Mouse (Mus musculus) neural tube, embryonic 14.5 days (tissue): ENCODE data around the gene Spata45. TPM values are rescaled to one million over a fixed set of nuclear protein-coding genes. Genes with fewer than 3 reads are reported as not detected.
"Not testable (repeated sequence)": the region's sequence is repeated elsewhere in the genome, so short reads cannot be mapped to it uniquely, and the experiment has no call there.

Experiments used
- ATAC-seq: fragments of 200-750 bp; cut with Nextera tagmentation; 2 replicates; pipeline ENCODE4 v1.8.0; 2017; ENCODE audit warnings: low read depth, mild to moderate bottlenecking, moderate TSS enrichment, moderate library complexity
- H3K27ac ChIP-seq: fragments of 300-500 bp; sonication (generic); 2 replicates; pipeline ENCODE4 v1.5.1; 2014; ENCODE audit warnings: low read depth, mild to moderate bottlenecking, control low read depth, low read length, moderate library complexity, mixed read lengths
- H3K27me3 ChIP-seq: fragments of 300-500 bp; sonication (generic); 2 replicates; pipeline ENCODE4 v1.6.1; 2014; ENCODE audit warnings: low read length; ENCODE audit not compliant: control insufficient read depth, insufficient read depth
- H3K36me3 ChIP-seq: fragments of 300-500 bp; sonication (generic); 2 replicates; pipeline ENCODE4 v1.6.1; 2014; ENCODE audit warnings: low read length, mixed read lengths; ENCODE audit not compliant: control insufficient read depth, insufficient read depth
- H3K4me1 ChIP-seq: fragments of 300-500 bp; sonication (generic); 2 replicates; pipeline ENCODE4 v1.6.1; 2014; ENCODE audit warnings: low read length; ENCODE audit not compliant: control insufficient read depth, insufficient read depth
- H3K4me2 ChIP-seq: fragments of 300-500 bp; sonication (generic); 2 replicates; pipeline ENCODE4 v1.6.1; 2014; ENCODE audit warnings: mild to moderate bottlenecking, low read depth, low read length, control low read depth
- H3K4me3 ChIP-seq: fragments of 300-500 bp; sonication (generic); 2 replicates; pipeline ENCODE4 v1.5.1; 2014; ENCODE audit warnings: low read depth, low read length, control low read depth, mixed read lengths
- H3K9ac ChIP-seq: fragments of 300-500 bp; sonication (generic); replicated peaks from 2 replicates; pipeline ENCODE4 v1.6.1; 2014; ENCODE audit warnings: low read depth, mild to moderate bottlenecking, control low read depth, low read length, mixed read lengths
- H3K9me3 ChIP-seq: fragments of 300-500 bp; sonication (generic); 2 replicates; pipeline ENCODE4 v1.6.1; 2016; ENCODE audit warnings: low read length; ENCODE audit not compliant: control insufficient read depth
- WGBS: fragments of 180-500 bp; shearing (Covaris S2); extraction: QIAGEN DNeasy Blood & Tissue Kit; methylation state at CpG from one replicate; pipeline ENCODE4 v1.1.7; 2014; 5-methylcytosine and 5-hydroxymethylcytosine counted together
- polyA plus RNA-seq: library from polyadenylated mRNA; unstranded; fragments of >200 nt; fragmentation: Nextera tagmentation; extraction: Ambion mirVana; gene quantifications from 2 replicates; pipeline ENCODE4 v1.2.1, GENCODE M21; 2014

Spata45 gene
- polyA plus RNA-seq, 1 experiment from 2014 or later, result not detected

GRCm38 (mm10) chr1:191030922-191031425, 5.5 kb upstream of the Spata45 start:
- H3K36me3 ChIP-seq, H3K9me3 ChIP-seq, H3K27ac ChIP-seq, H3K4me1 ChIP-seq, H3K4me3 ChIP-seq, H3K9ac ChIP-seq, H3K4me2 ChIP-seq, H3K27me3 ChIP-seq, ATAC-seq: not testable (repeated sequence)
- 83% methylated on average over 6 of the region's 6 CpGs for whole genome bisulfite sequencing

- ATAC-seq, result no peak
- WGBS, result 38% methylated on average over 4 of the region's 4 CpGs
- Histone ChIP-seq H3K27ac (no peak overlapping the region), H3K4me2 (no peak overlapping the region), H3K4me3 (no peak overlapping the region), H3K36me3 (no peaks in the 10 kb centered on the region), H3K9me3 (no peaks in the 10 kb centered on the region), H3K4me1 (no peaks in the 10 kb centered on the region), H3K27me3 (no peaks in the 10 kb centered on the region), H3K9ac (no peak overlapping the region)
Observed at GRCm38 (mm10) chr1:191035649-191036048, 790 bp upstream of the Spata45 start.

GRCm38 (mm10) chr1:191037999-191038398, 1.6 kb downstream of the Spata45 start:
- ATAC-seq, result no peak
- no peaks in the 10 kb centered on the region for H3K27me3 ChIP-seq
- no peak overlapping the region for H3K27ac ChIP-seq
- no peak overlapping the region for H3K9ac ChIP-seq
- 93% methylated on average over 4 of the region's 4 CpGs for WGBS
- H3K4me2 ChIP-seq, result no peak overlapping the region
- H3K9me3 ChIP-seq, result no peaks in the 10 kb centered on the region
- H3K36me3 ChIP-seq, result no peaks in the 10 kb centered on the region
- no peak overlapping the region for H3K4me3 ChIP-seq
- H3K4me1 ChIP-seq, result no peaks in the 10 kb centered on the region

DNA sequence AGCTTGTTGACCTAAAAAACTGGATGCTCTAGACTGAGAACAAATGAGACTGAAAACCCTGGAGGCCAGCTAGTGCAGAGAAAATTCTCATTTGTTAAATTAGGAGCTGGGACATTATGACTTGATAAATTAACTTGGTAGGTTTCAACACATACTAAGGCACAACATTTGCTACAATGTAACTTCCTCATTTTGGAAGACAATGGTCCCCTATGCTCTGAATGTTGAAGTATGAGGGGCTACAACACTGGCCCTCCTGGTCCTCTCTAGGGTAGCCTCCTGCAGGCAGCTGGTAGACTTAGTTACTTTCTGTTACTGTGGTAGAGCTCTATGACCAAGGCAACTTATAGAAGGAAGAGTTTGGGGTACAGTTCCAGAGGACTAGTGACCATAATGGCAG, 4.9 kb downstream of the Spata45 start:
- no peaks in the 10 kb centered on the region for H3K9me3 ChIP-seq
- no peak overlapping the region for H3K4me2 ChIP-seq
- no peak overlapping the region for H3K27ac ChIP-seq
- no peaks in the 10 kb centered on the region for H3K27me3 ChIP-seq
- H3K4me3 ChIP-seq, result no peak overlapping the region
- H3K36me3 ChIP-seq, result no peaks in the 10 kb centered on the region
- ATAC-seq, result no peak
- no peak overlapping the region for H3K9ac ChIP-seq
- no peaks in the 10 kb centered on the region for H3K4me1 ChIP-seq

- WGBS, result 87% methylated on average over 5 of the region's 5 CpGs
- no peak for ATAC-seq
Observed at GRCm38 (mm10) chr1:191042106-191042505, 5.7 kb downstream of the Spata45 start.

DNA sequence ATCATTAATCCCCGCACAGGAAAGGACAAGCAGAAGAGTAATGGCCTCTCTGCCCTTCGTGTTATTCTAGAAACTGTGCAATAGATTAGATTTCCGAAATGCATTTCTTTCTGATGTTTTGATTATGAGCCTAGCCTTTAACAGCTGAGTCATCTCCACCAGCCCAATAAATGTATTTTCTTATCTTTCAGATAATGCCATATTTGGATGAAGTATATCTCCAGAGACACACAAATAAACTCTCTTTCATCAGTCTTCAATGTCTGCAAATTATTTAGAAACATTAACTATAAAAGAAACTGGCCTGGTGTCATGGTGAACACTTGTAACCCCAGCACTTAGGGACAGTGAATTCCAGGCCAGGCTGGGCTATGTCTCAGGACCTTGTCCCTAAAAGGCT, 6.2 kb downstream of the Spata45 start:
- WGBS, result 84% methylated on average over 3 of the region's 3 CpGs
- no peaks in the 10 kb centered on the region for H3K9me3 ChIP-seq
- H3K4me1 ChIP-seq, result no peaks in the 10 kb centered on the region
- no peak overlapping the region for H3K4me2 ChIP-seq
- no peak for ATAC-seq
- H3K9ac ChIP-seq, result no peak overlapping the region
- H3K4me3 ChIP-seq, result no peak overlapping the region
- H3K27me3 ChIP-seq, result no peaks in the 10 kb centered on the region
- no peak overlapping the region for H3K27ac ChIP-seq
- no peaks in the 10 kb centered on the region for H3K36me3 ChIP-seq

More at GRCm38 (mm10) chr1:191042106-191042505, 5.7 kb downstream of the Spata45 start:
- Histone ChIP-seq H3K9me3 (no peaks in the 10 kb centered on the region), H3K4me2 (no peak overlapping the region), H3K4me3 (no peak overlapping the region), H3K27me3 (no peaks in the 10 kb centered on the region), H3K4me1 (no peaks in the 10 kb centered on the region), H3K9ac (no peak overlapping the region), H3K36me3 (no peaks in the 10 kb centered on the region), H3K27ac (no peak overlapping the region)

- H3K9ac ChIP-seq, result no peak overlapping the region
- WGBS, result 95% methylated on average over 2 of the region's 2 CpGs
- ATAC-seq, result no peak
- no peak overlapping the region for H3K27ac ChIP-seq
- no peaks in the 10 kb centered on the region for H3K36me3 ChIP-seq
- H3K4me1 ChIP-seq, result no peaks in the 10 kb centered on the region
- H3K27me3 ChIP-seq, result no peaks in the 10 kb centered on the region
- H3K4me3 ChIP-seq, result no peak overlapping the region
- no peaks in the 10 kb centered on the region for H3K9me3 ChIP-seq
- no peak overlapping the region for H3K4me2 ChIP-seq
Observed at GRCm38 (mm10) chr1:191045264-191045663, 8.8 kb downstream of the Spata45 start.

DNA sequence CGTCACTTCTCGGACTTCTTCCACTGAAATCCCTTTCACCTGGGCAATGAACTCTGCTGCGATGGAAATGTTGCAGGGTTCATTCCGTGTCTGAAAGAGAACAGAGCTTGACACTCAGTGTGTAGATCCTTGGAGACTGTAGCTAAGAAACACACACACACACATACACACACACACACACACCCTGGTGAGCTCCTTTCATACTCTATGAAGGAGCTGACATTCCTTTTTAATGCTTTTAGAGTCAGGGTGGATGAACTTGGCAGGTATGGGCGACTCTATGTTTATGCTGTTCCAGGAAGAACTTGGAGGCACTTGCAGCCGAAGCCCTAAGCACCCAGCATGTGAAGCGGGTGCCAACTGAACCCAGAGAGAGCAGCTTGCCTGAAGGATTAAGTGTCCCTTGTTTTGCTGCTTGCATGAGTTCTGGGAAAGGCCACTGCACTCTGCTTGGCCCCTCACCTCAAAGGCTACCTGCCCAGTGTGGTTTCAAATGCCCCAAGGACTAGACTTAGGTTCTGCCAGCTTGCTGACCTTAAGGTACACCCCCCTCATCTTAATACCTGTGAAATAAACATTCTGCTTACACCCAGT, 9.9 kb downstream of the Spata45 start:
- Histone ChIP-seq H3K4me3 (no peak overlapping the region), H3K36me3 (no peaks in the 10 kb centered on the region), H3K27me3 (no peaks in the 10 kb centered on the region), H3K9ac (no peak overlapping the region), H3K27ac (no peak overlapping the region), H3K4me2 (no peak overlapping the region), H3K9me3 (no peaks in the 10 kb centered on the region), H3K4me1 (no peaks in the 10 kb centered on the region)
- ATAC-seq, result no peak
- 66% methylated on average over 7 of the region's 7 CpGs for WGBS

DNA sequence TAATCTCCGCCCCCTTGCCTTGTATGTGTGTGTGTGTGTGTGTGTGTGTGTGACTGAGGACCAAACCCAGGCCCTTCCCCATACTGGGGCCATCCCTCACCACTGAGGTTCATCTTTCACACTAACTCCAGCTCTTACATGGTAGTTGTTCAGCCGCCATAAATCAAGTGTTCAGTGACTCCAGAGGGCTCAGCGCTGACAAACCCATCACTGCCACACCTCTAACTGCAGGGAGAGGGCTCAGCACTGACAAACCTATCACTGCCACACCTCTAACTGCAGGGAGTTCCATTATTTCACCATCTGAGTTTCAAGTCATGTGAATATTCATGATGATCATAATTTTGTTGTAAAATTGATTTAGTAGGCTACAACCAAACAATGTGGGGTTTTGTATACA, 17.1 kb downstream of the Spata45 start:
- H3K9ac ChIP-seq, result no peak overlapping the region
- H3K27me3 ChIP-seq, result no peaks in the 10 kb centered on the region
- no peaks in the 10 kb centered on the region for H3K4me1 ChIP-seq
- H3K9me3 ChIP-seq, result no peaks in the 10 kb centered on the region
- no peak for ATAC-seq
- H3K36me3 ChIP-seq, result no peaks in the 10 kb centered on the region
- no peak overlapping the region for H3K27ac ChIP-seq
- no peak overlapping the region for H3K4me3 ChIP-seq
- 84% methylated on average over 3 of the region's 3 CpGs for WGBS
- H3K4me2 ChIP-seq, result no peak overlapping the region
